Mouse (Mus musculus) forebrain, embryonic 10.5 days (tissue): ENCODE measurements around the gene Tbx18. TPM values are rescaled to one million over a fixed set of nuclear protein-coding genes. Genes with fewer than 3 reads are reported as not detected.

Source experiments
- DNase-seq: peaks from one replicate; pipeline ENCODE4 v3.0.0-alpha.2; 2017; ENCODE audit warnings: low spot score; ENCODE audit errors: extremely low spot score
- H3K27ac ChIP-seq: fragments of 300-500 bp; sonication (generic); 2 replicates; pipeline ENCODE4 v1.5.1; 2016; ENCODE audit warnings: mild to moderate bottlenecking
- H3K27me3 ChIP-seq: fragments of 300-500 bp; sonication (generic); 2 replicates; pipeline ENCODE4 v1.6.1; 2016; ENCODE audit warnings: mild to moderate bottlenecking; ENCODE audit not compliant: poor library complexity, severe bottlenecking
- H3K36me3 ChIP-seq: fragments of 300-500 bp; sonication (generic); replicated peaks from 2 replicates; pipeline ENCODE4 v1.6.1; 2016; ENCODE audit warnings: mild to moderate bottlenecking, moderate library complexity
- H3K4me1 ChIP-seq: fragments of 300-500 bp; sonication (generic); 2 replicates; pipeline ENCODE4 v1.6.1; 2016
- H3K4me3 ChIP-seq: fragments of 300-500 bp; sonication (generic); 2 replicates; pipeline ENCODE4 v1.5.1; 2016; ENCODE audit warnings: mild to moderate bottlenecking, moderate library complexity
- H3K9me3 ChIP-seq: fragments of 300-500 bp; sonication (generic); 2 replicates; pipeline ENCODE4 v1.6.1; 2016; ENCODE audit warnings: mild to moderate bottlenecking, moderate library complexity
- WGBS: fragments of 180-500 bp; shearing (Covaris S2); methylation state at CpG from one replicate; pipeline ENCODE4 v1.1.7; 2016; 5-methylcytosine and 5-hydroxymethylcytosine counted together
- polyA plus RNA-seq: library from polyadenylated mRNA; unstranded; fragments of >200 nt; fragmentation: Nextera tagmentation; extraction: Ambion mirVana; gene quantifications from 2 replicates; pipeline ENCODE4 v1.2.1, GENCODE M21; 2016

Gene Tbx18
- polyA plus RNA-seq, 1 experiment from 2014 or later: 3.1 TPM

DNA sequence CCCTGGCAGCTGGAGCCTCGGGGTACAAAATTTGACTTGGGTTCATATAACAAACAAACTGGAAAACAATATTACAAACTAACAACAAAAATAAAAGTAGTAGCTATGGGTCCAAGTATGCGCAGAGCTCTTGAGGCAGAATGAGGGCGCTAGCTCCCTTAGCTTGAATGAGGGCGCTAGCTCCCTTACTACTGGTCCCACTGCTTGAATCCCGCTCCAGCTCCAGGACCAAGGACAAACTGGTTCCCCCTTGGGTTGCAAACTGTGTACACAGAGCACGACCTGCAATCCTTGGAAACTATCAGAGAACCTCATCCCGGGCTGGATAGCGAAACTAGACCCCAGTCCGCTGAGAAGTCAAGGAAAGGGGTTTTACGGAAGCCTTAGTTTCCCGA, 2.2 kb upstream of the Tbx18 start:
- DNase-seq: no peak
- Histone ChIP-seq H3K27ac (no peak overlapping the region), H3K27me3 (peaks cover 100% of the 10 kb centered on the region), H3K4me1 (peaks cover 31% of the 10 kb centered on the region), H3K4me3 (no peak overlapping the region), H3K9me3 (no peaks in the 10 kb centered on the region), H3K36me3 (no peaks in the 10 kb centered on the region)
- 0% methylated on average over 11 of the region's 11 CpGs for WGBS

- Histone ChIP-seq H3K27me3 (peaks cover 100% of the 10 kb centered on the region), H3K4me3 (no peak overlapping the region), H3K27ac (no peak overlapping the region), H3K4me1 (peaks cover 31% of the 10 kb centered on the region), H3K36me3 (no peaks in the 10 kb centered on the region), H3K9me3 (no peaks in the 10 kb centered on the region)
- WGBS: 1% methylated on average over 25 of the region's 25 CpGs
- DNase-seq: peak; percentile 35
Observed at GRCm38 (mm10) chr9:87732416-87733235, 1.6 kb upstream of the Tbx18 start.

GRCm38 (mm10) chr9:87730271-87730960, 644 bp downstream of the Tbx18 start:
- peak overlapping the region; percentile 75 for H3K27ac ChIP-seq
- DNase-seq: peak; percentile 66
- H3K36me3 ChIP-seq: no peaks in the 10 kb centered on the region
- H3K9me3 ChIP-seq: no peaks in the 10 kb centered on the region
- H3K4me1 ChIP-seq: peaks cover 31% of the 10 kb centered on the region
- H3K4me3 ChIP-seq: peak overlapping the region; percentile 60
- under 1% methylated on average over 91 of the region's 91 CpGs for WGBS
- H3K27me3 ChIP-seq: peaks cover 100% of the 10 kb centered on the region

GRCm38 (mm10) chr9:87729316-87730270, 1.5 kb downstream of the Tbx18 start:
- H3K36me3 ChIP-seq: no peaks in the 10 kb centered on the region
- peaks cover 31% of the 10 kb centered on the region for H3K4me1 ChIP-seq
- H3K4me3 ChIP-seq: peak overlapping the region; percentile 60
- peak overlapping the region; percentile 75 for H3K27ac ChIP-seq
- H3K9me3 ChIP-seq: no peaks in the 10 kb centered on the region
- DNase-seq: peak; percentile 56
- under 1% methylated on average over 69 of the region's 75 CpGs for WGBS
- peaks cover 100% of the 10 kb centered on the region for H3K27me3 ChIP-seq

- WGBS: 8% methylated on average over 3 of the region's 3 CpGs
Observed at GRCm38 (mm10) chr9:87728107-87728506, 3.0 kb downstream of the Tbx18 start.

DNA sequence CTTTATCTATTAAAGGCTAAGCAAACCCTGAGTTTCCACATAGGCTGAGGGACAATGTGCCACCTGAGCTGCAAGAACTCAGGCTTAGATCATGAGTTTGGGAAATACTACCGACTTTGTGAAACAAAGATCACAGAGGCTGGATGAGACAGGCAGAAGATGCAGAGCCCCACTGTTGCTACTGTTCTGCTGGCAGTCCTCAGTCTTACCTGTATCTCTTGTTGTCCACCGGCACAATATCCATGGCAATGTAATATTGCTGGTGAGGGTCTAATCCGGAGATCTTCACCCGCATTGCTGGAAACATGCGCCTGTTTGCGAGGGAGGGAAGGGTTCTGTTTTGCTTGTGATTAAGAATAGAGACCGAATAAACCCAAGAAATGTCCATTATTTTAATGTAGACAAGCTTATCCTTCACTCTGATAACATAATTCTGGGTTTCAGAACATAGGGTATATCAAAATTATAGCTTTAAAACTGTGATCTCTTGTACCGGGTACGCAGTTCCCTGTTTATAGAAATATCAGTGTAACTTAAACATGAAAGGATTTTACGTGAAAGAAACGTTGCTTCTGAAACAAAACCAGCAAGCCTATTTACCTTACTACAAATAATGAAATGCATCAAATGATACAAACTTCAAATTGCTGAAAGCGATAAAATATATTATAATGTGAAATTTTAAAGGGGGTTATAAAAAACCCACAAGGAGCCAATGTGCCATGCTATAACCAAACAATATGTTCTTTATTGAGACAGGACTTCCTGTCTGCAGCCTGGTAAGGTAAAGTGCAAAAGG, 3.7 kb downstream of the Tbx18 start:
- peaks cover 98% of the 10 kb centered on the region for H3K27me3 ChIP-seq

More at GRCm38 (mm10) chr9:87728107-87728506, 3.0 kb downstream of the Tbx18 start:
- H3K4me3 ChIP-seq: no peak overlapping the region
- H3K9me3 ChIP-seq: no peaks in the 10 kb centered on the region
- peaks cover 26% of the 10 kb centered on the region for H3K4me1 ChIP-seq
- no peaks in the 10 kb centered on the region for H3K36me3 ChIP-seq
- H3K27ac ChIP-seq: no peak overlapping the region
- DNase-seq: no peak
- peaks cover 100% of the 10 kb centered on the region for H3K27me3 ChIP-seq

GRCm38 (mm10) chr9:87721793-87722192, 9.3 kb downstream of the Tbx18 start:
- no peak overlapping the region for H3K4me3 ChIP-seq
- H3K9me3 ChIP-seq: no peaks in the 10 kb centered on the region
- peaks cover 4% of the 10 kb centered on the region; the same call in 1 of the 2 replicates for H3K4me1 ChIP-seq
- no peak overlapping the region for H3K27ac ChIP-seq
- H3K27me3 ChIP-seq: peaks cover 63% of the 10 kb centered on the region
- 27% methylated on average over 2 of the region's 2 CpGs for WGBS
- no peaks in the 10 kb centered on the region for H3K36me3 ChIP-seq
- DNase-seq: no peak

More for the DNA sequence above, 3.7 kb downstream of the Tbx18 start:
- Histone ChIP-seq H3K27ac (no peak overlapping the region), H3K4me3 (no peak overlapping the region), H3K36me3 (no peaks in the 10 kb centered on the region), H3K4me1 (peaks cover 24% of the 10 kb centered on the region), H3K9me3 (no peaks in the 10 kb centered on the region)
- WGBS: 6% methylated on average over 12 of the region's 12 CpGs
- DNase-seq: no peak

DNA sequence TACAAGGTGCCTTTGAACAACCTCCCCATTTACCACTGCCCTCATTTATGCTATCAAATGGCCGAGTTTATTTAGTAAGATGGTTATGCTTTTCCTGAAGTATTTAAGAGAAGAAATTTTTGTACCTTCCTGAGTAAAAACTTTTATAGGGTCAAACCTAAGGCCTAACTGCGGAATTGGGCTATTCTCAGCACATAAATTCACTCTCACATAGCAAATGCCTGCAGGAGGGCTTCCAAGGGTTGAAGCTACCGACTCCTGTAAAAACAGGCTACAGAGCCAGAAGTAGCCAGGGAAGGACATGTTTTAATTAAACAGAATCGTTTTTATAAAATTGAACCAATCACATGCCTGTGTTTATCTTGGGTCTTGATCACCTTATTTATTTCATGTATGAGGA, 20.7 kb downstream of the Tbx18 start:
- Histone ChIP-seq H3K9me3 (no peaks in the 10 kb centered on the region), H3K4me3 (no peak overlapping the region)
- 74% methylated on average over 4 of the region's 4 CpGs for WGBS

GRCm38 (mm10) chr9:87708151-87708550, 22.9 kb downstream of the Tbx18 start:
- Histone ChIP-seq H3K4me1 (no peaks in the 10 kb centered on the region), H3K36me3 (no peaks in the 10 kb centered on the region), H3K4me3 (no peak overlapping the region), H3K27ac (no peak overlapping the region), H3K9me3 (no peaks in the 10 kb centered on the region), H3K27me3 (no peaks in the 10 kb centered on the region)
- peak; percentile 41 for DNase-seq

More for the DNA sequence above, 20.7 kb downstream of the Tbx18 start:
- no peaks in the 10 kb centered on the region for H3K36me3 ChIP-seq
- DNase-seq: no peak
- no peaks in the 10 kb centered on the region for H3K27me3 ChIP-seq
- no peaks in the 10 kb centered on the region for H3K4me1 ChIP-seq
- no peak overlapping the region for H3K27ac ChIP-seq

DNA sequence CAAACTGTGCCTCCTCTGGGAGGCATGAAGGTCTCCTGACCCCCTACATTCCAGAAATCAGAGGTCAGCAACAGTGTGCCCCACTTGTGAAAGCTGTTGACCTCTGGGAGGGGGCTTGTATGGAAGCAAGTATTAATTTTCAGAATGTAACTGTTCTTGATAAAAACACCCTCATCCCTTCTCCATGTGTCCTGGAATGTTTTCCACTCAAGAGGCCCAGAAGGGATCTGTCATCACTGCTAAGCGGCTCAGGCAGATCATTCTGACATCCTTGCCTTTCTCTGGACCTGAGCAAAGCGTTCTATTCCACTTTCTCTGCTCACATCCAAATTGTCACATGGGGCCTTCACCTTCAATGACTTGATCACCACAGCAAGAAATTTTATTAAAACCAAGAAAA, 28.8 kb downstream of the Tbx18 start:
- no peak for DNase-seq
- no peaks in the 10 kb centered on the region for H3K36me3 ChIP-seq
- no peak overlapping the region for H3K27ac ChIP-seq
- H3K27me3 ChIP-seq: no peaks in the 10 kb centered on the region
- no peaks in the 10 kb centered on the region for H3K9me3 ChIP-seq
- H3K4me1 ChIP-seq: no peaks in the 10 kb centered on the region
- H3K4me3 ChIP-seq: no peak overlapping the region
- WGBS: 77% methylated on average over 2 of the region's 2 CpGs

GRCm38 (mm10) chr9:87686981-87687380, 44.1 kb downstream of the Tbx18 start:
- no peak for DNase-seq
- Histone ChIP-seq H3K27me3 (no peaks in the 10 kb centered on the region), H3K4me1 (no peaks in the 10 kb centered on the region), H3K4me3 (no peak overlapping the region), H3K9me3 (no peaks in the 10 kb centered on the region), H3K27ac (no peak overlapping the region), H3K36me3 (no peaks in the 10 kb centered on the region)
- WGBS: 96% methylated on average over 9 of the region's 9 CpGs

- no peak for DNase-seq
- Histone ChIP-seq H3K27ac (no peak overlapping the region), H3K36me3 (no peaks in the 10 kb centered on the region), H3K27me3 (no peaks in the 10 kb centered on the region), H3K9me3 (no peaks in the 10 kb centered on the region), H3K4me3 (no peak overlapping the region), H3K4me1 (no peaks in the 10 kb centered on the region)
- 83% methylated on average over 11 of the region's 11 CpGs for WGBS
Observed at GRCm38 (mm10) chr9:87682247-87682646, 48.8 kb downstream of the Tbx18 start.
